Mouse (Mus musculus) embryonic fibroblast, embryonic 13.5 days (primary cell): ENCODE measurements around the gene Bnip1.

Experiments used
- CTCF ChIP-seq: IDR thresholded peaks from 2 replicates; pipeline ENCODE4 v1.5.1; 2011; ENCODE audit warnings: mild to moderate bottlenecking, control low read depth, low read length, moderate library complexity, borderline replicate concordance; ENCODE audit not compliant: insufficient read depth
- POLR2A ChIP-seq: IDR thresholded peaks from 2 replicates; pipeline ENCODE4 v1.6.1; 2011; ENCODE audit warnings: low read depth, mild to moderate bottlenecking, control low read depth, low read length, moderate library complexity

DNA sequence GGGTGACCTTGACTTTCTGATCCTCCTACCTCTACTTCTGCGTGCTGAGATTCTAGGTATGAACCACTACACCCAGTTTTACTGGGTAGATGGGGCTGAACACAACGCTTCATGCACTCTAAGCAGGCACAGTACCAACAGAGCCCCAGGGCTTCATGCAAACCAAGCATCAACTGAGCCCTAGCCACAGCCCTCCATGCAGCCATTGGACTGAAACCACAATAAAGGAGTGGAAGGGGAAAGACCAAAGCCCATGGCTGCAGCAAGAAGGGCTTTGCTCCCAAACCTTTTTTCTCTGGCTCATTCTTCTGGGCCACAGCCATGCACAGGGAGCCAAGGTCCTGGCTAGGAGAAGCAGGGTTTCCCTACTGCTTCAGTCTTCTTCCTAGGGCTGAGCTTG is 31.7 kb downstream of the Bnip1 start:
- TF ChIP-seq POLR2A (no peak), CTCF (no peak)
